Mouse (Mus musculus) ES-E14 (cell line): ENCODE results near the gene Tfrc. TPM values are rescaled to one million over a fixed set of nuclear protein-coding genes. Genes with fewer than 3 reads are reported as not detected.

ENCODE experiments used
- DNase-seq: peaks from one replicate; pipeline ENCODE4 v3.0.0-alpha.2; 2013; ENCODE audit warnings: low read depth, low spot score
- H3K27ac ChIP-seq: 2 replicates; pipeline ENCODE4 v1.5.1; 2012; ENCODE audit warnings: low read depth, mild to moderate bottlenecking, low read length, moderate library complexity, mixed read lengths; ENCODE audit not compliant: poor library complexity, insufficient read depth, severe bottlenecking
- H3K36me3 ChIP-seq: 2 replicates; pipeline ENCODE4 v1.6.1; 2012; ENCODE audit warnings: mild to moderate bottlenecking, low read length, moderate library complexity, mixed read lengths; ENCODE audit not compliant: control insufficient read depth, poor library complexity, insufficient read depth, severe bottlenecking
- H3K4me1 ChIP-seq, 2 experiments: fragments of 150-350 bp in 1 of 2; sonication (generic) in 1 of 2; 2 replicates each; pipeline ENCODE4 v1.6.1; 2012; ENCODE audit warnings: low read length in 2 of 2, mild to moderate bottlenecking in 1 of 2, mixed read lengths in 1 of 2; ENCODE audit not compliant: control insufficient read depth in 2 of 2, insufficient read depth in 2 of 2, poor library complexity in 1 of 2
- H3K4me3 ChIP-seq, 2 experiments: fragments of 150-350 bp in 1 of 2; sonication (generic) in 1 of 2; 2 replicates each; pipeline ENCODE4 v1.5.1; 2012; ENCODE audit warnings: low read length in 2 of 2, low read depth in 1 of 2, mild to moderate bottlenecking in 1 of 2, mixed read lengths in 1 of 2; ENCODE audit not compliant: insufficient read depth in 1 of 2, poor library complexity in 1 of 2, severe bottlenecking in 1 of 2
- H3K9ac ChIP-seq: 2 replicates; pipeline ENCODE4 v1.6.1; 2012; ENCODE audit warnings: low read depth, mild to moderate bottlenecking, low read length, mixed read lengths; ENCODE audit not compliant: poor library complexity, insufficient read depth, severe bottlenecking
- H3K9me3 ChIP-seq: fragments of 150-350 bp; sonication (generic); 2 replicates; pipeline ENCODE4 v1.6.1; 2012; ENCODE audit warnings: low read depth, mild to moderate bottlenecking, low read length; ENCODE audit not compliant: control insufficient read depth, insufficient read depth
- CHD2 ChIP-seq: IDR thresholded peaks from 2 replicates; pipeline ENCODE4 v1.6.1; 2014; ENCODE audit warnings: mild to moderate bottlenecking, low read depth, low read length, inconsistent platforms
- HCFC1 ChIP-seq: IDR thresholded peaks from 2 replicates; pipeline ENCODE4 v1.6.1; 2012; ENCODE audit warnings: low read length, inconsistent platforms, borderline replicate concordance; ENCODE audit not compliant: insufficient read depth
- MAFK ChIP-seq: IDR thresholded peaks from 2 replicates; pipeline ENCODE4 v1.6.1; 2014; ENCODE audit warnings: mild to moderate bottlenecking, low read depth, low read length, inconsistent platforms; ENCODE audit not compliant: insufficient read depth
- ZC3H11A ChIP-seq: IDR thresholded peaks from 2 replicates; pipeline ENCODE4 v1.6.1; 2012; ENCODE audit warnings: low read depth, mild to moderate bottlenecking, inconsistent platforms, low read length, borderline replicate concordance
- ZNF384 ChIP-seq: IDR thresholded peaks from 2 replicates; pipeline ENCODE4 v1.6.1; 2012; ENCODE audit warnings: low read depth, low read length, inconsistent platforms
- in situ Hi-C, 2 experiments: fragments of 600-800 bp; cut with MboI; formaldehyde crosslinking; loops; one replicate each; pipeline ENCODE4 v1.15.1; 2025; ENCODE audit warnings: low sequenced_read_pairs in 2 of 2, inconsistent platforms in 1 of 2; ENCODE audit not compliant: unreplicated experiment in 2 of 2
- total RNA-seq: library from RNA; depleted of rRNA; stranded (reverse); fragments of 300-350 nt; gene quantifications from 2 replicates; pipeline ENCODE4 v1.2.3, GENCODE M21; 2012

Tfrc gene
- total RNA-seq, 1 experiment, result 334 TPM

GRCm38 (mm10) chr16:32608344-32608711 lies 392 bp upstream of the Tfrc start:
- Histone ChIP-seq H3K9me3 (no peaks in the 10 kb centered on the region), H3K36me3 (no peaks in the 10 kb centered on the region), H3K27ac (peak overlapping the region; percentile 69; the same call in 1 of the 2 replicates), H3K4me3 (peak overlapping the region in 1 of 2 experiments; percentile 32; a peak in 1 of 4 replicates), H3K4me1 (peaks cover 6 to 11% of the 10 kb centered on the region in 2 experiments; a peak in 2 of 4 replicates), H3K9ac (no peak overlapping the region)
- DNase-seq, result no peak
- in situ Hi-C loops, result loop anchor here in 1 of 2 experiments (10.0 kb wide), 1 partner anchor 94 kb away; no protein-coding TSS in a partner anchor
- TF ChIP-seq ZNF384 (peak; percentile 74; the same call in 1 of the 2 replicates), HCFC1 (no peak), ZC3H11A (no peak), MAFK (0 out of 2 replicates have a peak, but pooled peaks have one; percentile 21), CHD2 (no peak)

- Histone ChIP-seq H3K9me3 (no peaks in the 10 kb centered on the region), H3K27ac (peak overlapping the region; percentile 86), H3K9ac (peak overlapping the region; percentile 96), H3K4me1 (peaks cover 6 to 11% of the 10 kb centered on the region in 2 experiments; a peak in 2 of 4 replicates), H3K4me3 (peak overlapping the region; percentile 87 to 96), H3K36me3 (peaks cover 1% of the 10 kb centered on the region; the same call in 1 of the 2 replicates)
- no peak for TF ChIP-seq MAFK
- no peak for TF ChIP-seq ZC3H11A
- TF ChIP-seq CHD2, result no peak
- TF ChIP-seq HCFC1, result no peak
- no peak for TF ChIP-seq ZNF384
- in situ Hi-C loops, result loop anchor here in 1 of 2 experiments (10.0 kb wide), 1 partner anchor 95 kb away; no protein-coding TSS in a partner anchor
- no peak for DNase-seq
These were observed 670 bp downstream of the Tfrc start for GRCm38 (mm10) chr16:32609401-32609779.

- Histone ChIP-seq H3K4me1 (peaks cover 6 to 11% of the 10 kb centered on the region in 2 experiments; a peak in 2 of 4 replicates), H3K27ac (no peak overlapping the region), H3K4me3 (peak overlapping the region; percentile 87 to 96), H3K9ac (peak overlapping the region; percentile 35), H3K9me3 (no peaks in the 10 kb centered on the region), H3K36me3 (peaks cover 5% of the 10 kb centered on the region; the same call in 1 of the 2 replicates)
- no peak for DNase-seq
- TF ChIP-seq ZC3H11A (no peak), HCFC1 (no peak), CHD2 (no peak), ZNF384 (no peak), MAFK (no peak)
- in situ Hi-C loops, result loop anchor here in 1 of 2 experiments (5.0 kb wide), 1 partner anchor 98 kb away; no protein-coding TSS in a partner anchor
These were observed 1.9 kb downstream of the Tfrc start for GRCm38 (mm10) chr16:32610460-32611255.

- in situ Hi-C loops, result loop anchor here in 1 of 2 experiments (5.0 kb wide), 1 partner anchor 100 kb away; no protein-coding TSS in a partner anchor
- Histone ChIP-seq H3K4me1 (peaks cover 6 to 11% of the 10 kb centered on the region in 2 experiments; a peak in 2 of 4 replicates), H3K27ac (no peak overlapping the region), H3K9me3 (no peaks in the 10 kb centered on the region), H3K4me3 (no peak overlapping the region), H3K9ac (no peak overlapping the region; the same call in 1 of the 2 replicates), H3K36me3 (peaks cover 8% of the 10 kb centered on the region)
- no peak for TF ChIP-seq ZNF384
- no peak for TF ChIP-seq MAFK
- TF ChIP-seq CHD2, result no peak
- no peak for TF ChIP-seq ZC3H11A
- no peak for TF ChIP-seq HCFC1
- DNase-seq, result no peak
These were observed 3.3 kb downstream of the Tfrc start for GRCm38 (mm10) chr16:32612052-32612451.
